Mouse (Mus musculus): Measurements from ENCODE around the gene Stx18. TPM values are rescaled to one million over a fixed set of nuclear protein-coding genes. Genes with fewer than 3 reads are reported as not detected.

The Stx18 gene
- polyA plus RNA-seq, 1 experiment from 2014 or later = 27.6 TPM

DNA sequence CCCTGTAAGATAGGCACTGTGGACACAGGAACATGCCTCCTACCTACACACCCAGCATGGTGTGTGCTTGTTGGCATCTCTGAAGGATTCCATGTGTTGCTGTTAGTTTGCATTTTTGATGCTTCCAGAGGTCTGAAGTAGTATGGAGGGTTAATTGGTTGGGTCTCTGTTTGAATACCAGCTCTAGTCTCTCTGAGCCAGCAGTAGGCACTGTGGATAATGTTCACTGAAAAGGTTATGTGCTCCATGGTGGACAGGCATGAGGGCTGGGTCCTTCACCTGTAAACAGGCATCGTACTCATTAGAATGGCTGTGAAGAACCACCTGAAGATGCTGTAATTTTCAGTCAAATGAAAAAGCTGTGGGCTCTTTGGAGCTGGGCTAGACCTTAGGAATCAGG, 41.9 kb downstream of the Stx18 start:
- H3K9me3 ChIP-seq (ENCODE audit: control insufficient read depth, low read length) = no peaks in the 10 kb centered on the region
- no peak overlapping the region for H3K4me2 ChIP-seq (replicated peaks; ENCODE audit: low read depth)
- TF ChIP-seq CTCF (IDR thresholded peaks at IDR 0.05; ENCODE audit: low read depth) = no peak
- TF ChIP-seq EP300 (optimal IDR thresholded peaks at IDR 0.05) = no peak
- H3K36me3 ChIP-seq (ENCODE audit: control insufficient read depth, insufficient read depth, low read length) = no peaks in the 10 kb centered on the region
- no peaks in the 10 kb centered on the region for H3K27me3 ChIP-seq (ENCODE audit: control insufficient read depth, insufficient read depth, low read length)
- no peak for ATAC-seq (ENCODE audit: low FRiP score, low TSS enrichment)
- 89% methylated on average over 1 of the region's 1 CpGs for WGBS
- H3K4me3 ChIP-seq (ENCODE audit: low read depth, low read length) = no peak overlapping the region
- no peak overlapping the region for H3K9ac ChIP-seq (ENCODE audit: low read length)
- H3K27ac ChIP-seq (replicated peaks) = no peak overlapping the region
- H3K4me1 ChIP-seq (replicated peaks; ENCODE audit: control insufficient read depth, insufficient read depth) = no peaks in the 10 kb centered on the region
- no peak for DNase-seq (ENCODE audit: low spot score)

DNA sequence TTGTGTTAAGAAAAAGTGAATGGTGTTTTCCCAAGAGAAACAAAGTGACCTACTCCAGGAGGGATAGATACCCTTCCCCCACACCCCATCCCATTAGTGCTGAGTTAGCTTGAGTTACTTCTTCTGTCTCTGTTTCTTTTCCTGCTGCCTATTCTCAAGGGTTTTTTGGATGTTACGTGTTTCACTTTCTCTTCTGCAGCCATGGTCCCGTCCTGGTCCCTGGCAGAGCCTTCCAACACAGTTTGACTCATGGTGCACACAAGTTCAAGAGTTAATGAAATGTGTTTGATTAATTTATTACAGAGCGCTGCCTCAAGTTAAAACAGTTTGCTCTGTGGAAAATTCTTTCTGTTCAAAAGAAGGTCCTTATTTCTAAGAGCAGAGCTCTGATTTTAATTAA, 44.0 kb downstream of the Stx18 start:
- H3K4me3 ChIP-seq (ENCODE audit: low read depth, low read length) = no peak overlapping the region
- no peaks in the 10 kb centered on the region for H3K36me3 ChIP-seq (ENCODE audit: control insufficient read depth, insufficient read depth, low read length)
- no peak overlapping the region for H3K9ac ChIP-seq (ENCODE audit: low read length)
- TF ChIP-seq CTCF (IDR thresholded peaks at IDR 0.05; ENCODE audit: low read depth) (no peak), EP300 (optimal IDR thresholded peaks at IDR 0.05) (no peak)
- H3K27me3 ChIP-seq (ENCODE audit: control insufficient read depth, insufficient read depth, low read length) = no peaks in the 10 kb centered on the region
- 55% methylated on average over 3 of the region's 3 CpGs for WGBS
- H3K4me1 ChIP-seq (replicated peaks; ENCODE audit: control insufficient read depth, insufficient read depth) = no peaks in the 10 kb centered on the region
- no peak overlapping the region for H3K4me2 ChIP-seq (replicated peaks; ENCODE audit: low read depth)
- H3K9me3 ChIP-seq (ENCODE audit: control insufficient read depth, low read length) = no peaks in the 10 kb centered on the region
- no peak for ATAC-seq (ENCODE audit: low FRiP score, low TSS enrichment)
- no peak overlapping the region for H3K27ac ChIP-seq (replicated peaks)
- no peak for DNase-seq (ENCODE audit: low spot score)

DNA sequence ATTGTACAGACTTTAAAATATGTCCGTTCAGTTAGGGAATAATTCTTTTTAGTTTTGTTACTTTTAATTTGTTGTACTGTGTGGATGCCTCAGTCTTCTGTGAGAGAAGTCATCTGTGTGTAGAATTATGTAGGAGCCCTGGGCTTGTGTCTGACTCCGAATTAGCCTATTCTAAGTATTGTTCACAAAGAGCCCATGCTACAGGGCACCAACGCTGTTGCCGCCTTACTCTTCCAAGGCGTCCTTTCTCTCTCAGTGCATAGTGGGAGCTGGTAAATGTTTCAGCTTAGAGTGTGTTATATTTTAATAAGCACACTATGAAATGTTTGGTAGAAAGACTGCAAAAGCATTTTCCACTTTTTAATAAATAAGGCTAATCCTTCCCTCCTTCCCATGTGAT, 44.8 kb downstream of the Stx18 start:
- no peak overlapping the region for H3K4me3 ChIP-seq (ENCODE audit: low read depth, low read length)
- WGBS = 76% methylated on average over 5 of the region's 5 CpGs
- no peak for TF ChIP-seq CTCF (IDR thresholded peaks at IDR 0.05; ENCODE audit: low read depth)
- no peak for TF ChIP-seq EP300 (optimal IDR thresholded peaks at IDR 0.05)
- no peaks in the 10 kb centered on the region for H3K36me3 ChIP-seq (ENCODE audit: control insufficient read depth, insufficient read depth, low read length)
- H3K4me2 ChIP-seq (replicated peaks; ENCODE audit: low read depth) = no peak overlapping the region
- H3K4me1 ChIP-seq (replicated peaks; ENCODE audit: control insufficient read depth, insufficient read depth) = no peaks in the 10 kb centered on the region
- H3K27me3 ChIP-seq (ENCODE audit: control insufficient read depth, insufficient read depth, low read length) = no peaks in the 10 kb centered on the region
- no peak overlapping the region for H3K9ac ChIP-seq (ENCODE audit: low read length)
- DNase-seq (ENCODE audit: low spot score) (no peak), ATAC-seq (ENCODE audit: low FRiP score, low TSS enrichment) (no peak)
- no peaks in the 10 kb centered on the region for H3K9me3 ChIP-seq (ENCODE audit: control insufficient read depth, low read length)
- no peak overlapping the region for H3K27ac ChIP-seq (replicated peaks)

DNA sequence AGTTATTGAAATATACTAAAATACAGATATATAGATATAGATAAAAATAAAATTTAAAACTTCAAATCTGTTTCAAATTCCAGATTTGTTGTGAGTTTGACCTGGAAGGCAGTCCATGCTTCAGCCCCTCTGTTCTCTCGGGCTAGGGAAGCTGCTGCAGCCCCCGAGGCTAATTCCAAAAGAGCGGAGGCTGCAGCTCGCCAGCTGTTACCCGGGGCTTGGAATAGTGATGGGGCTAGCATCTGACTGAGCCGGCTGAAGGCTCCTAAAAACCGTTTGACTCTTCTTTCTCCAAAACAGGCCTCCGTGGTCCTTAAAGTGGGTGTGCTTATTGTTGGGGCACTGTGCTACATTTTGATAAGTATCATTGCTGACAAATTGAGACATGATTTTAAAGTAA, 46.1 kb downstream of the Stx18 start:
- TF ChIP-seq CTCF (IDR thresholded peaks at IDR 0.05; ENCODE audit: low read depth) = no peak
- TF ChIP-seq EP300 (optimal IDR thresholded peaks at IDR 0.05) = no peak
- H3K36me3 ChIP-seq (ENCODE audit: control insufficient read depth, insufficient read depth, low read length) = no peaks in the 10 kb centered on the region
- no peak overlapping the region for H3K9ac ChIP-seq (ENCODE audit: low read length)
- 52% methylated on average over 8 of the region's 8 CpGs for WGBS
- H3K4me3 ChIP-seq (ENCODE audit: low read depth, low read length) = no peak overlapping the region
- no peak overlapping the region for H3K27ac ChIP-seq (replicated peaks)
- H3K4me1 ChIP-seq (replicated peaks; ENCODE audit: control insufficient read depth, insufficient read depth) = no peaks in the 10 kb centered on the region
- no peaks in the 10 kb centered on the region for H3K27me3 ChIP-seq (ENCODE audit: control insufficient read depth, insufficient read depth, low read length)
- DNase-seq (ENCODE audit: low spot score) (no peak), ATAC-seq (ENCODE audit: low FRiP score, low TSS enrichment) (no peak)
- no peaks in the 10 kb centered on the region for H3K9me3 ChIP-seq (ENCODE audit: control insufficient read depth, low read length)
- H3K4me2 ChIP-seq (replicated peaks; ENCODE audit: low read depth) = no peak overlapping the region

DNA sequence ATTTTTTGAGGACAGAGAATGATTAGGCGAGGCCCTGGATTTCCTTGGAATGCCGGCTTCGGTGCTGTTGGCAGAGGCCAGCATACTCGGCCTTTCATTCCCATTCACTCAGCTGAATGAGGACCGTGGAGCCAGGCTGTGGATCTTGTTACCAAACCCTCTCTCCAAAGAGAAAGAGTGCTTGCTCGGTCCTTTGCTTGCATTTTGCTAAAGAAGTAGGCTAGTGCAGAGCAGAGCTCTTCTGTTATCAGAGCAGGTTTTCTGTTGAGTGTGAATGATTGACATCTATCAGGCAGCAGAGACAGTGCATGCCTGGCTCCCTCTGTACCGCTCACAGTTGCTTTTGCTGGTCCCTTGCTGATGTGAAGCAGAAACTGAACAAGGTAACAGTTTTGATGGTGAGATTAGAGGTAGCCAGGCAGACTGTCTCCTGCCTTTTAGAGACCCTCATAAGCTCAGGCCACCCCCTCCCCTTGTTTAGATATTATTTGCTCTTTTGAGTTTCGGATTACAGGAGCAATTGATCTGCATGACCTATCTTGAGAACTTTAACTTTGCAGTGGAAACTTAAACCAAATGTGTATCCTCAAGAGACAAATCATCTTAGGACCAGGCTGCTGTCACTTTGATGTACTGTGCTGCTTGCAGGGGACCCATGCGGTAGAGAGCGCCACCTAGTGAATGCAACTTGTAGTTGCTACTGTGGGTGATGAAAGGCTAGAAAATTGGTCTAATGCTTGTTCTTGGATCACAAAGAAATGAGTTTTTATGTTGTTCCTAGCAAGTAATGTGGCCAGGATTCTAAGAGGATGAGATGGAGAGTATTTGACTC, 47.2 kb downstream of the Stx18 start:
- Histone ChIP-seq H3K4me3 (ENCODE audit: low read depth, low read length) (no peak overlapping the region), H3K27me3 (ENCODE audit: control insufficient read depth, insufficient read depth, low read length) (no peaks in the 10 kb centered on the region), H3K36me3 (ENCODE audit: control insufficient read depth, insufficient read depth, low read length) (no peaks in the 10 kb centered on the region), H3K4me1 (replicated peaks; ENCODE audit: control insufficient read depth, insufficient read depth) (no peaks in the 10 kb centered on the region), H3K9ac (ENCODE audit: low read length) (no peak overlapping the region), H3K4me2 (replicated peaks; ENCODE audit: low read depth) (no peak overlapping the region), H3K27ac (replicated peaks) (no peak overlapping the region), H3K9me3 (ENCODE audit: control insufficient read depth, low read length) (no peaks in the 10 kb centered on the region)
- WGBS = 25% methylated on average over 10 of the region's 10 CpGs
- TF ChIP-seq CTCF (IDR thresholded peaks at IDR 0.05; ENCODE audit: low read depth) (peak; percentile 92), EP300 (optimal IDR thresholded peaks at IDR 0.05) (no peak)
- peak; percentile 61 for DNase-seq (ENCODE audit: low spot score)
- no peak for ATAC-seq (ENCODE audit: low FRiP score, low TSS enrichment)

DNA sequence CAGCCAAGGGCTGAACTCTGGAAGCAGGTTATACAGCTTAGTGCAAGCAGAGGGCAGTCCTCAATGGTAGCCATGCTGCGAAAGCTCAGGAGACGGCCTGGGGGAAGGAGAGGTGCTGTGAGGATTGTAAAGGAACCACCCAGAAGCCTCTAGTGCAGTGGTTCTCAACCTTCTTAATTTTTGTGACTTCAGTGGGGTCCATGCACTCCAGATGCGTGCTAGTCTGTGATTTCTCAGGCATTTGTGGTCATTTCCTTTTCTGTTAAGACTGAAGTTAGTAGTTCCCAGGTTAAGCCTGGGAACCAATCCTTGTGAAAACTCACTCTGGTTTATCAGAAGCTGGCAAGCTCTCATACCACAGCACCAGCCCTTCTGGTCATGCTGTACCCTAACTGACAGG, 51.6 kb downstream of the Stx18 start:
- H3K4me2 ChIP-seq (replicated peaks; ENCODE audit: low read depth) = no peak overlapping the region
- H3K4me3 ChIP-seq (ENCODE audit: low read depth, low read length) = no peak overlapping the region
- TF ChIP-seq CTCF (IDR thresholded peaks at IDR 0.05; ENCODE audit: low read depth) = no peak
- no peak for TF ChIP-seq EP300 (optimal IDR thresholded peaks at IDR 0.05)
- no peak overlapping the region for H3K9ac ChIP-seq (ENCODE audit: low read length)
- ATAC-seq (ENCODE audit: low FRiP score, low TSS enrichment) = no peak
- WGBS = 76% methylated on average over 3 of the region's 3 CpGs
- H3K36me3 ChIP-seq (ENCODE audit: control insufficient read depth, insufficient read depth, low read length) = no peaks in the 10 kb centered on the region
- H3K9me3 ChIP-seq (ENCODE audit: control insufficient read depth, low read length) = no peaks in the 10 kb centered on the region
- no peak overlapping the region for H3K27ac ChIP-seq (replicated peaks)
- DNase-seq (ENCODE audit: low spot score) = no peak
- H3K4me1 ChIP-seq (replicated peaks; ENCODE audit: control insufficient read depth, insufficient read depth) = no peaks in the 10 kb centered on the region
- H3K27me3 ChIP-seq (ENCODE audit: control insufficient read depth, insufficient read depth, low read length) = no peaks in the 10 kb centered on the region
